Mouse (Mus musculus): ENCODE measurements at regions not wholly inside any gene's neighbourhood (a gene's known extent, or its start where the extent isn't known, plus 50 kb on each side); places are given as distances from the start of the nearest gene placed in this dataset.
"Not testable (repeated sequence)": the region's sequence is repeated elsewhere in the genome, so short reads cannot be mapped to it uniquely, and the experiment has no call there.

- DNase-seq, result no peak
Observed at GRCm38 (mm10) chr2:42794776-42795175, 141.4 kb upstream of the Lrp1b start.

GRCm38 (mm10) chr2:42784065-42784464 is 130.6 kb upstream of the Lrp1b start:
- DNase-seq, result peak in 1 of 2 experiments; percentile 14

- DNase-seq, result not testable (repeated sequence)
Observed at GRCm38 (mm10) chr2:42740513-42740912, 87.1 kb upstream of the Lrp1b start.
